Mouse (Mus musculus) granulocyte monocyte progenitor cell, adult 5-6 weeks (primary cell): ENCODE measurements around the gene Snx21. TPM values are rescaled to one million over a fixed set of nuclear protein-coding genes. Genes with fewer than 3 reads are reported as not detected.

Experiments
- ATAC-seq: replicated peaks from 2 replicates; pipeline ENCODE4 v1.8.0; 2016; ENCODE audit warnings: mild to moderate bottlenecking, moderate TSS enrichment, inconsistent platforms; ENCODE audit not compliant: poor library complexity, severe bottlenecking
- total RNA-seq, 2 experiments: library from RNA; stranded (forward) in 1 of 2; stranded (reverse) in 1 of 2; fragments of 200-712, 200-1000 nt in 1 of 2; fragments of >200 nt in 1 of 2; fragmentation: Nextera tagmentation in 1 of 2; gene quantifications; 2 replicates each; pipeline ENCODE4 v1.2.3; 2014 to 2017

Snx21 gene
- total RNA-seq, 2 experiments from 2014 or later = 0.77 TPM; not detected in 1

DNA sequence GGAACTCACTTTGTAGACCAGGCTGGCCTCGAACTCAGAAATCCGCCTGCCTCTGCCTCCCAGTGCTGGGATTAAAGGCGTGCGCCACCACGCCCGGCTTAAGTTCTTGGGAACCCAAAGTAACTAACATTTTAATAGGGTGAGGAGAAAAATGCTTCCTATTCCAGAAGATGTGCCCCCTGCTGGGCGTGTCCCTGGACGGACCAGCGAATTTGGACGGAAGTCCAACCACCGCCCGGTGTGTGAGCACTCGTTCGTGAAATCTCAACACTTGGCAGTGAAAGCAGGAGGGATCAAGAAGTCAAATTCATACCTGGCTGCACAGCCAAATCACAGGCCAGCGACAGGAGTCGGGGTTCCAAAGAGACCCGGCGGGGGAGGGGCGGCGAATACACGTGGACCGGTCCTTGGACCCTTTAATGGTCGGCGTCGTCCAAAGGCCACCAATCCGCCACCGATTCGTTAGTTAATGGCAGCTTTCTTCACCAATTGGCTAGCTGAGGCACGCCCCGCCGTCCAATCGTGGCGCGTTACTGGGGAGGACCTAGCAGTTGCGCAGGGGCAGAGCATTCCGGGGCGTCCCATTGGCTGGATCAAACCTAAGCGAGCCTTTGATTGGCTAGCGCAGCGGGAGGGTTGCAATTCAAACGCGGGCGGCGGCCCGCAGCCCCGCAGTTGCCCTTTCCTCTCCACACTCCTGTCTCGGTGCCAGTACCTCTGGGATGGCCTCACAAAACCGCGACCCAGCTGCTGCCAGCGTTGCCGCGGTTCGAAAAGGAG, 16.2 kb upstream of the Snx21 start, which contains the start of gene Ube2c:
Gene Ube2c, plus strand, starts transcription at position 641 of the 780 bp plus-strand sequence.
- peak; percentile 97 for ATAC-seq

- ATAC-seq = peak; percentile 3; the same call in 1 of the 2 replicates
These were observed 15.3 kb upstream of the Snx21 start for GRCm38 (mm10) chr2:164770279-164770678.

- ATAC-seq = no peak
These were observed 14.5 kb upstream of the Snx21 start for GRCm38 (mm10) chr2:164771123-164771522.

DNA sequence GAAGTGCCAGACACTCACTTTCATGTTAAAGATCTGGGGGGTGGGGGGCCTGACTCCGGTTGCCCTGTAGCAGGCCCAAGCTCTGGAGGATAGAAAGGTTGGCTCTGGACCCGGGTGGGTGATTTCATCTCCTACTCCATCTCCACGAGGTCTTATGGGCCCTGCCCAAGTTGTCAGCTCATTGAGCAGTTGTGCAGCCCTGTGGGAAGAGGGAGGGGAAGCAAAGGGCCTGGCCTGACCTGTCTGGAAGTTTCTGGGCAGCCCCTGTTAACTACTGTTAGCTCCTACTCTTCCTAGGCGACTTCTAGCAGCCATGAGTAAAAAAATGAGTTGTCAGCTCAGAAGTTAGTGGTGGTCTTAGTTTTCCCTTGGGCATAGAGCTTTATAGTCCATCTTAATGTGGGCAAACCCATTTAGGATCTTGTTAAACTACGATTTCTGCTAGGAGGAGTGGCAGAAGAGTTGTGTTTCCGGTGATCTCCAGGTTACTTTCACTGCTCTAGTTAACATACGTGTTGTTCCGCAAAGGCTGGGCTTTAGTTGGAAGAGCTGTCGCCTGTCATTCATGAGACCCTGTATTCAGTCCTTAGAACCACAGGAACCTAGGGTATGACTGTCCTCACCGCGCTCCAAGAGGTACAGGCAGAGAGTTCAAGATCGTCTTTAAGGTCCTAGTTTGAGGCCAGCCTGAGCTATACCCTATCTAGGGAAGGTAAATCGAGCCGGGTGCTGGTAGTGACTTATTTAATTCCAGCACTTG, 12.2 kb upstream of the Snx21 start:
- no peak for ATAC-seq

- ATAC-seq = no peak
These were observed 11.6 kb upstream of the Snx21 start for GRCm38 (mm10) chr2:164773989-164774364.

DNA sequence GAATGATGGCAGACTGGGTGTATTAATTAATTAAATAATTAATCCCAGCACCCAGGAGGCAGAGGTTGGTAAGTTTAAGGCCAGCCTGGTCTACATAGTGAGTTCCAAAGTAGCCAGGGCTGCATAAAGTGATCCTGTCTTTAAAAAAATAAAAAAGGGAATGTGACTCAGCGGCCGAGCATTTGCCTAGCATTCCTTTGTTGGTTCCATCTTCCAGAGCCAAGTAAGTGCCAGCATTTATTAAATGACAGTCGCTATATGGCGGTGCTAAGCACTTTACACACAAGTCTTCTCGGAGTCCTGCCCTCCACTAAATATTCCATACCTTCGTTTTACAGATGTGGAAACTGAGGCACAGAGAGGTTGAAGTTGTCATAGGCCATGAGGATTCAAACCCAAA, 9.5 kb upstream of the Snx21 start:
- ATAC-seq = no peak

DNA sequence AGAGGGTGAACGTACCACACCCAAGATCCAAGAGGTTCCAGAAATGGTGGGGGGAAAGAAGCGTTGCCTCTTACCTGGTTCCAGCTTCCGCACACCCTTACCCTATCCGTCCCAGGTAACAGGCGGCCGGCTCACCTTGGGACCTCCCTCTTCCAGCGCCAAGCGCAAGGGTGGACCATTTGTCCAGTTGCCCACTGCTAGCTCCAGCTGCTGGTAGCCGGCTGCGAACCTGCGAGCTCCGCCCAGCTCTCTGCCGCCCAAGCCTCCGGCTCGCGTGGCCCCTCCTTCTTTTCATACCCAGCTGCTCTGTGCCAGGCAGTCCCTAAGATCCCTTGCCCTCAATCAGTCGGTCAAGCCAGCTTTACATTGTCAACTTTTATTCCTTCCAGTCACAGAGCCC, 8.8 kb upstream of the Snx21 start:
- no peak for ATAC-seq

GRCm38 (mm10) chr2:164777246-164778014, 8.2 kb upstream of the Snx21 start:
- no peak for ATAC-seq

DNA sequence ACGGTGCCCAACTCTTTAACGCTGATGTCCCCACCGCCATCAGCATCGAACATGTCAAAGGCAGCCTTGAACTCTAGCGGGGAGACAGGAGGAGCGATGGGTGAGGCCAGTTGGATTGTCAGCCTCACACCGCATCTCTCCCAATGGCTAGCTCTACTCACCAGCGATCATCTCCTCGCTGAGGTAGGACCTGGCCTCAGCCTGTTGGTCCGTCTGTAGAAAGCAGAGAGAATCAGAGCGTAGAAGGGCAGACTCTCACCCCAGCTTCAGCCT, 7.7 kb upstream of the Snx21 start:
- no peak for ATAC-seq

- ATAC-seq = no peak
These were observed 6.8 kb upstream of the Snx21 start for GRCm38 (mm10) chr2:164778809-164779208.

DNA sequence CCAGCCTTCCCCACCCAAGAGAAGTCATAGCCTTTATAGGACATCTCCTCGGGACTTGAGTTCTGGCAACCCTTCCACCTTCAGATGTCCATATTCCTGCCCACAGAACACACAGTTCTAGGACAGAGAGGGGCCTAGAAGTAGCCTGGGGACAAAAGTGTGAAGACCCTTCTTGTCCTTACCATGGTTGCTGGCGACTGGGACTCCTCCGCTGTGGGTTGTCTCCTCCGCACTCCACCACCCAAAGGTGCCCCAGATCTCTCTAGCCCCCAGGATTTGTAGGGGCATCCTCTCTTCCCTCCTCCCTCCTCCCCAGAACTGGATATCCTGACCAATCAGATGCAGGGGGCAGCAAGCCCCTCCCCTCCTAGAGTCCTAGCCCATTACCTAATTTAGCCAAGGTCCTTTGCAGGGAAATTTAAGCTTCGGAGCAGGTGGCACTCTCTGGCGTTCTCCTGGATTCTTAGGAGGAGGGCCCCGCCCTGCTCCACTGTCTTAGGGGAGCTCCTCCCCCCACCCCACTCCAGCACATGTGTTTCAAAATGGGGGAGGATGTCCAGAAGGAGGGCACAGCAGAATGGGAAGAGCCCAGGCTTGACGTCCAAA, 6.0 kb upstream of the Snx21 start, which contains the start of gene Tnnc2:
Gene Tnnc2, minus strand, starts transcription at position 487 of the 606 bp plus-strand sequence.
- no peak for ATAC-seq

DNA sequence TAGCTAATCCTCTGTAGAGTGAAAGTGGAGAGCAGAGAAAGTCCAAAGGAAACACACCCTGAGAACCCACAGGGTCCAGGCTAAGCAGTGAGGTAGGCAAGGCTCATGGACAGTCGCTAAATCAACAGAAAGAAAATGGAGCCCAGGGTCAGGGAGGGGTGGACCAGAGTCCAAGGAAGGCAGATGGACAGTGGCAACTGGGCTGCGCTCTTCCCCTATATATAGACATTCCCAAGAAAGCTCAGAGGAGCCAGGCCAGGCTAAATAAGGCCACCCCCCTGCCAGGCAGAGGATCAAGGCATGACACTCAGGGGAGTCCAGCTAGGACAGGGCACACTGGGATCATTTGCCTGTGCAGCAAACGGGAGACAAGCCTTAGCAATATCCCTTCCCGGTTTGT, 3.7 kb upstream of the Snx21 start:
- no peak for ATAC-seq

GRCm38 (mm10) chr2:164783926-164784581, 1.6 kb upstream of the Snx21 start:
- no peak for ATAC-seq

DNA sequence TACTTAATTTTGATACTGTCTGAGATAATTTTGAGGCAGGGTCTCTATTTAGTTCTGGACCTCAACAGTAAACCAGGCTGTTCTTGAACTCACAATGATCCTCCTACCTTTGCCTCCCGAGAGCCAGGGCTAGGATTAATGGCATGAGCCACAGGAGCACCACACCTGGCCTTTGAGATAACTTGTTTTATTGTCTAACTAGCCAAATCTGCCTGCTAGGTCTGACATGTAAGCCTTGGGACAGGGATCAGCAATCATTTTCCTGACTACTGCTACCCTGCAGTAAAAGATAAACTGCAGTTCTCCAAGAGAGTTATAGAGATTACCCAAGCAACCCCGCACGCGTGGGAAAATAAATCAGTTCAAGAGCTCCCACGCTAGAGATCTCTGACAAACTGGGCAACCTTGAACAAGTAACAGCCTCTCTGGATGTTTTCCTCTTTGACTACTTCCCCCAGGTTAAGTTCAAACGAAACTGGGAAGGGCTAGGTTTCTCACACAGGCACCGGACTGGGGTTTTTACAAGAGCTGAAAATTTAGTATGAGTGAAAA, 678 bp upstream of the Snx21 start:
- ATAC-seq = no peak

DNA sequence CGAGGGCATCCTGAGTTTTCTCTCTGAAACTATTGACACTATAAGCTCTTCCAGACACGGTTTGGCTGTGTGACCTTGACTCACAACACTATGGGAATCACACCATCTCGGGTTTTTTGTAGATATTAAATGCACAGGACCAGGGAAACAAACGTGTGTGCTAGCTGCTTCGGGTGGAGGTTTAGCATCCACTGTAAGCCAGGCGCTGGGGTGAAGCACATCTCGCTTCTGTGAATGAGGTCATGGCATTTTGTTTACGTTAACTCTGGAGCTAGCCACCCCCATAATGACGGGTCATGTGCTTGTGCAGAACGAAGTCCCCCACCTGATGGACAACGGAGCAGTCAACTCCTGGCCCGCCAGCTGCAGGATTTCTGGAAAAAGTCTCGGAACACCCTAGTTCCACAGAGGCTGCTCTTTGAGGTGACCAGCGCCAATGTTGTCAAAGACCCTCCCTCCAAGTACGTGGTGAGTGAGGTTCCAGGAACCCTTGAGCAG, 814 bp downstream of the Snx21 start:
- no peak for ATAC-seq

- peak; percentile 81 for ATAC-seq
These were observed 1.4 kb downstream of the Snx21 start for GRCm38 (mm10) chr2:164787032-164787431.

- no peak for ATAC-seq
These were observed 2.2 kb downstream of the Snx21 start for GRCm38 (mm10) chr2:164787779-164788178.

DNA sequence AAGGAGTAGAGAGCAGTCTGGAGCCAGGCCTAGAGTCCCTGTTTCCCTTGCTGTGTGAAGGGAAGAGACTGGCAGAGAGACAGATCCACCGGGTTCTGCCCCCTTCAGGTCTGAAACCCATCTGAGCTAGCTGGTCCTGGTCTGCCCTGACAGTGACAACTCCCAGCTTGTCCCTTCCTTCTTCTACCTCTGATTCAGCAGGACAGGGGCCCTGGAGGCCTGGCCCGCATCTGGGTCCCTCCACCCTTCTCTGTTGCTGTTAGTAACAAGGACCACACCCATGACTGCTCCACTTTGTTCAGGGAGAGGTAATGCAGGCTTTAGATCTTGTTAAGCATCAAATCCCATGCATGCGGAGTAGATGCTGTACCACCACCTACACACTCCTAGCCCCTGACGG, 2.8 kb downstream of the Snx21 start:
- ATAC-seq = no peak

DNA sequence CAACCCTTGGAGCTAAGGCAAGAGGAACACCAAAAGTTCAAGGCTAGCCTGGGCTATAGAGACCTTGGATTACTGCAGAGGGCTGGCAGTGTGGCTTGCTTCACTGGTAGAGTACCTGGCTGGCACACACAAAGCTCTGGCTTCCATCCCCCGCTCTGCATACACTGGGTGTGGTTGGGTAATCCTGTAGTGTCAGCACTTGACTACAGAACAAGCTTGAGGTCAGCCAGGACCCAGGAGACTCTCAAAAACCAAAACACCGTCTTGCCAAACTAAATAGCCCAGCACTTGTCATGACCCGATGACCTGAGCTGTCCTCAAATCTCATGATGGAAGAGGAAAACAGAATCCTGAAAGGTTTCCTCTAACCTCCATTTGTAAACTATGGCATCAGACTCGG, 4.8 kb downstream of the Snx21 start:
- no peak for ATAC-seq

GRCm38 (mm10) chr2:164791841-164792261, 6.2 kb downstream of the Snx21 start:
- ATAC-seq = no peak
